Mouse (Mus musculus) liver, adult 10 weeks (tissue): ENCODE data around the gene Nagpa. TPM values are rescaled to one million over a fixed set of nuclear protein-coding genes. Genes with fewer than 3 reads are reported as not detected.

Experiments used
- polyA plus RNA-seq: library from polyadenylated mRNA; stranded (reverse); fragments of 350-450 nt; fragmentation: Illumina TruSeq; extraction: RNeasy Lipid Tissue Mini Kit (QIAGEN cat#74804); gene quantifications from one replicate; pipeline ENCODE4 v1.2.3, GENCODE M21; 2014; ENCODE audit warnings: low read depth, low replicate concordance

Nagpa gene
- polyA plus RNA-seq: 2.7 TPM

GRCm38 (mm10) chr16:5203668-5204433 lies at the start of gene Nagpa:
TSS of gene Nagpa (minus strand) at chr16:5204012.

GRCm38 (mm10) chr16:5233418-5234313 lies 29.9 kb upstream of the Nagpa start, which contains the start of gene Alg1:
TSS of gene Alg1 (plus strand) at chr16:5233621.

GRCm38 (mm10) chr16:5222140-5222539 lies 18.3 kb upstream of the Nagpa start, which contains the start of gene AU021092:
TSS of gene AU021092 (minus strand) at chr16:5222299.

GRCm38 (mm10) chr16:5147037-5147385 lies 56.8 kb downstream of the Nagpa start, which contains the start of gene Sec14l5:
TSS of gene Sec14l5 (plus strand) at chr16:5147109.

Other genes with a start within 250 kb of the Nagpa start
- 3.4 TPM for gene Anks3, start 239.8 kb downstream of the Nagpa start, polyA plus RNA-seq
- not detected for gene Sept12, start 206.2 kb downstream of the Nagpa start, polyA plus RNA-seq
- not detected for gene Smim22, start 196.7 kb downstream of the Nagpa start, polyA plus RNA-seq
- gene Rogdi, start 190.5 kb downstream of the Nagpa start, polyA plus RNA-seq: 1.7 TPM
- gene Glyr1, start 154.1 kb downstream of the Nagpa start, polyA plus RNA-seq: 48.3 TPM
- 7.8 TPM for gene Ubn1, start 154.0 kb downstream of the Nagpa start, polyA plus RNA-seq
- gene Ppl, start 71.6 kb downstream of the Nagpa start, polyA plus RNA-seq: 4.8 TPM
- not detected for gene Sec14l5, start 56.9 kb downstream of the Nagpa start, polyA plus RNA-seq
- gene AU021092, start 18.3 kb upstream of the Nagpa start, polyA plus RNA-seq: 0.40 TPM
- 1.7 TPM for gene Alg1, start 29.6 kb upstream of the Nagpa start, polyA plus RNA-seq
- 2.4 TPM for gene Eef2kmt, start 52.0 kb upstream of the Nagpa start, polyA plus RNA-seq